In the genomic region with DNA sequence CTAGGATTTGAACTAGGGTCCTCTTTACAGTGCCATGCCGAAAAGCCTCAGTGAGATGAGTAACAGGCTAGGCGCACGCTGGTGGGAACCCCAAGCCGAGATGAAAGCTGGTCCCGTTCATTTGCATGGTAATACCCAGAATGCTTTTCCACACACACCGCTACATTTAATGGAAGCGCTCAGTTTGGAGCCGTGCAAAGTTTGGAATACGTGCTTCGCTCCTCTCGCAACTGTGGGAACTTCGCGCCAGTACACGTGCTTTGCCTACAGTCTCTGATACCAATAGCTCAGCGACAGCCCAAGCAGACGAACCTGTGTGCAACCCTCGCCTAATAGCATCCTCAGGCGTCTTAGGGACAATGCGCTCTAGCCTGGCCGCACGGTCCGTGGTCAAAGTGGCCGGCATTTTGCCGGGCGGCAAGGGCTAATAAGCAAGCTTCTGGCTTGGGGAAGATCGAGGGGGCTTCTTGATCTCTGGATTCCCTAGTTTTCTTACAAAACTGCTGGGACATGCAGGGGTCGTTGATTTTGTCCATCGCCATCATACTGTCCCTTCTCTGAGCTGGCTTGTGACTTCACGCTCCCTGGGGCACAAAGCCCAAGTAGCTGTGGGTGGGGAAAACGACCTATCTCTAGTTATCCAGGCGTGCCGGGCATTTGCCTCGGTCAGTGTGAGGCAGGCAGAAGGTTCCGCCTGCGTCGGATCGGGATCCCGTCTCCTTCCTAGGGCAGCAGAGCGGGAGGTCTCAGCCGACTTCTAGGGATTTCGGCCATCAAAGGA, we compare ENCODE assay signal across 8 mouse cellular contexts. TPM values are rescaled to one million over a fixed set of nuclear protein-coding genes. Genes with fewer than 3 reads are reported as not detected.
DNase-seq lines count a peak whose midpoint lies in the region; ATAC-seq and TF ChIP-seq lines count a peak whose summit lies in the region.

A gene (plus strand): TSS at position 354 of the 781 bp plus-strand sequence.

- peak within 1 kb of the TSS; percentile 85 for H3K4me3 ChIP-seq in forebrain, embryonic 14.5 days (ENCODE audit: low read depth, low read length)
- peak within 1 kb of the TSS; percentile 93 for H3K4me3 ChIP-seq in liver, postnatal 0 days (ENCODE audit: low read depth, low read length)
- H3K4me3 ChIP-seq in neural tube, embryonic 13.5 days: peak within 1 kb of the TSS; percentile 80

- no peak for TF ChIP-seq CTCF in liver, postnatal 0 days (IDR thresholded peaks at IDR 0.05; ENCODE audit: low read depth)

- peak; percentile 77 for DNase-seq in Muller cell, postnatal 12 days (ENCODE audit: inconsistent ontology term)
- peak; percentile 83 for DNase-seq in forebrain, embryonic 14.5 days (ENCODE audit: low spot score)
- DNase-seq in heart, postnatal 36 days: peak; percentile 46 to 62
- DNase-seq in large intestine, adult 2 months (ENCODE audit: low read depth, low spot score): no peak
- peak; percentile 38 for DNase-seq in liver, postnatal 0 days
- DNase-seq in thymus, postnatal 36 days: peak; percentile 43 to 53

- TF ChIP-seq EP300 in liver, postnatal 0 days (IDR thresholded peaks at IDR 0.05; ENCODE audit: low read depth): no peak

- peak within 1 kb of the TSS; percentile 100 for H3K27ac ChIP-seq in forebrain, embryonic 14.5 days (ENCODE audit: low read depth, low read length)
- peak within 1 kb of the TSS; percentile 99 for H3K27ac ChIP-seq in liver, postnatal 0 days (ENCODE audit: low read depth)
- H3K27ac ChIP-seq in neural tube, embryonic 13.5 days (replicated peaks): peak within 1 kb of the TSS; percentile 100

- H3K36me3 ChIP-seq in forebrain, embryonic 14.5 days (ENCODE audit: control insufficient read depth, insufficient read depth, low read length): peaks cover 7% of the 10 kb centered on the region
- peaks cover 5% of the 10 kb centered on the region; the same call in 1 of the 2 replicates for H3K36me3 ChIP-seq in liver, postnatal 0 days (replicated peaks; ENCODE audit: insufficient read depth, low read length)
- H3K36me3 ChIP-seq in neural tube, embryonic 13.5 days: peaks cover 5% of the 10 kb centered on the region

- no peaks in the 10 kb centered on the region for H3K27me3 ChIP-seq in forebrain, embryonic 14.5 days (replicated peaks; ENCODE audit: control insufficient read depth, insufficient read depth, low read length)
- H3K27me3 ChIP-seq in liver, postnatal 0 days (ENCODE audit: insufficient read depth, low read length): no peaks in the 10 kb centered on the region
- no peaks in the 10 kb centered on the region for H3K27me3 ChIP-seq in neural tube, embryonic 13.5 days

- H3K9me3 ChIP-seq in forebrain, embryonic 14.5 days (replicated peaks; ENCODE audit: control insufficient read depth, low read length): no peaks in the 10 kb centered on the region
- no peaks in the 10 kb centered on the region for H3K9me3 ChIP-seq in liver, postnatal 0 days (ENCODE audit: low read length)
- no peaks in the 10 kb centered on the region for H3K9me3 ChIP-seq in neural tube, embryonic 13.5 days

- intact Hi-C loops in heart, postnatal 36 days (cut with DNase I): no loop called here

- H3K4me2 ChIP-seq in forebrain, embryonic 14.5 days (ENCODE audit: low read length): peak within 1 kb of the TSS; percentile 99
- peak within 1 kb of the TSS; percentile 100 for H3K4me2 ChIP-seq in liver, postnatal 0 days (ENCODE audit: low read depth, low read length)
- peak within 1 kb of the TSS; percentile 98 for H3K4me2 ChIP-seq in neural tube, embryonic 13.5 days

- WGBS in forebrain, embryonic 14.5 days: under 1% methylated on average over 41 of the region's 41 CpGs
- WGBS in large intestine, adult 2 months: under 1% methylated on average over 41 of the region's 41 CpGs
- WGBS in liver, postnatal 0 days (ENCODE audit: insufficient replicate concordance): under 1% methylated on average over 41 of the region's 41 CpGs
- under 1% methylated on average over 41 of the region's 41 CpGs for WGBS in neural tube, embryonic 13.5 days

- H3K4me1 ChIP-seq in forebrain, embryonic 14.5 days (ENCODE audit: control insufficient read depth, insufficient read depth, low read length): peaks cover 17% of the 10 kb centered on the region
- peaks cover 44% of the 10 kb centered on the region for H3K4me1 ChIP-seq in liver, postnatal 0 days (ENCODE audit: insufficient read depth)
- peaks cover 43% of the 10 kb centered on the region for H3K4me1 ChIP-seq in neural tube, embryonic 13.5 days (replicated peaks)

- ATAC-seq in cerebellum, adult (ENCODE audit: insufficient number of reproducible peaks, low FRiP score, low TSS enrichment): 0 out of 2 replicates have a peak, but pooled peaks have one; percentile 7
- peak; percentile 2; the same call in 1 of the 2 replicates for ATAC-seq in forebrain, embryonic 14.5 days
- peak; percentile 14 for ATAC-seq in liver, postnatal 0 days
- peak; percentile 46 for ATAC-seq in neural tube, embryonic 13.5 days (ENCODE audit: low read depth)

- peak within 1 kb of the TSS; percentile 97 for H3K9ac ChIP-seq in forebrain, embryonic 14.5 days (ENCODE audit: low read length)
- H3K9ac ChIP-seq in liver, postnatal 0 days (replicated peaks): peak within 1 kb of the TSS; percentile 95
- peak within 1 kb of the TSS; percentile 98 for H3K9ac ChIP-seq in neural tube, embryonic 13.5 days

RNA-seq across cellular contexts. Expression of the gene that starts here (rescaled TPM):
- polyA plus RNA-seq in forebrain, embryonic 14.5 days (2014; fragmentation: Nextera tagmentation; extraction: Ambion mirVana): 61.7 and 62.0 TPM in 2 replicates
- total RNA-seq in heart, postnatal 36 days (2021): 10 to 100 TPM; 24.9 to 31.0 TPM
- polyA plus RNA-seq in large intestine, adult 2 months (2012; rRNA removed): 11.0 and 13.6 TPM in 2 replicates
- 8.6 and 8.8 TPM in 2 replicates for polyA plus RNA-seq in liver, postnatal 0 days (2015; fragmentation: Nextera tagmentation; extraction: Ambion mirVana)
- 62.2 and 69.6 TPM in 2 replicates for polyA plus RNA-seq in neural tube, embryonic 13.5 days (2015; fragmentation: Nextera tagmentation; extraction: Ambion mirVana)
